Mouse (Mus musculus) liver, embryonic 11.5 days (tissue): ENCODE measurements around the gene Plekhf1. TPM values are rescaled to one million over a fixed set of nuclear protein-coding genes. Genes with fewer than 3 reads are reported as not detected.

ENCODE experiments used
- ATAC-seq: fragments of 200-750 bp; cut with Nextera tagmentation; replicated peaks from 2 replicates; pipeline ENCODE4 v1.8.0; 2017; ENCODE audit warnings: moderate number of reproducible peaks, mild to moderate bottlenecking, moderate TSS enrichment, moderate library complexity; ENCODE audit not compliant: low FRiP score
- DNase-seq: peaks from one replicate; pipeline ENCODE4 v3.0.0-alpha.2; 2017; ENCODE audit warnings: low spot score
- H3K27ac ChIP-seq: fragments of 300-500 bp; sonication (generic); 2 replicates; pipeline ENCODE4 v1.5.1; 2014; ENCODE audit warnings: mild to moderate bottlenecking, low read depth, low read length, control low read depth
- H3K27me3 ChIP-seq: fragments of 300-500 bp; sonication (generic); replicated peaks from 2 replicates; pipeline ENCODE4 v1.6.1; 2014; ENCODE audit warnings: low read length, mixed read lengths; ENCODE audit not compliant: control insufficient read depth, insufficient read depth
- H3K36me3 ChIP-seq: fragments of 300-500 bp; sonication (generic); 2 replicates; pipeline ENCODE4 v1.6.1; 2014; ENCODE audit warnings: mild to moderate bottlenecking, low read length, moderate library complexity, mixed read lengths; ENCODE audit not compliant: control insufficient read depth, insufficient read depth
- H3K4me1 ChIP-seq: fragments of 300-500 bp; sonication (generic); replicated peaks from 2 replicates; pipeline ENCODE4 v1.6.1; 2014; ENCODE audit warnings: low read length, mixed read lengths; ENCODE audit not compliant: control insufficient read depth, insufficient read depth
- H3K4me2 ChIP-seq: fragments of 300-500 bp; sonication (generic); 2 replicates; pipeline ENCODE4 v1.6.1; 2014; ENCODE audit warnings: mild to moderate bottlenecking, control low read depth, moderate library complexity
- H3K4me3 ChIP-seq: fragments of 300-500 bp; sonication (generic); 2 replicates; pipeline ENCODE4 v1.5.1; 2014; ENCODE audit warnings: low read depth, low read length, control low read depth
- H3K9ac ChIP-seq: fragments of 300-500 bp; sonication (generic); 2 replicates; pipeline ENCODE4 v1.6.1; 2014; ENCODE audit warnings: low read depth, low read length, control low read depth
- H3K9me3 ChIP-seq: fragments of 300-500 bp; sonication (generic); 2 replicates; pipeline ENCODE4 v1.6.1; 2016; ENCODE audit warnings: low read length, inconsistent platforms, mixed read lengths; ENCODE audit not compliant: control insufficient read depth
- WGBS: fragments of 180-500 bp; shearing (Covaris S2); extraction: QIAGEN DNeasy Blood & Tissue Kit; methylation state at CpG from one replicate; pipeline ENCODE4 v1.1.7; 2014; 5-methylcytosine and 5-hydroxymethylcytosine counted together
- polyA plus RNA-seq: library from polyadenylated mRNA; unstranded; fragments of >200 nt; fragmentation: Nextera tagmentation; extraction: Ambion mirVana; gene quantifications from 2 replicates; pipeline ENCODE4 v1.2.1, GENCODE M21; 2014

Gene Plekhf1
- polyA plus RNA-seq, 1 experiment from 2014 or later, result 0.67 TPM

DNA sequence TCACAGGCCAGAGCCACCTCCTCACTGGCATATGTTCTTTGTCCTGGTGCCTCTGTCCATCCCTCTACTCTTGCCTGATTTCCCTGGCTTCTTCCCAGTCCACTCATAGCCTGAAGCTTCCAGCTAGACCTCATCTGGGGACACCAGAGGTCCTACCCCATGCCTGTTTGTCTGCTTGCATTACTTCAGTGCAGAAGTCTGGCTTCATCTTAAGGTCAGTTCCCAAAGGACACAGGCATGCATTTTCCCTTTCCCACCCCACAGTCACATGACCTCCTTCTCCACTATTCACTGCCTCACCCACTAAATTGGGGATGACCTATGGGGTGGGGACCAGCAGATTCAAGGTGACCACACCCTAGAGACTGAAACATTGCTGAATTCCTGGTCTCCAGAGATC, 25.6 kb upstream of the Plekhf1 start:
- no peak overlapping the region for H3K4me2 ChIP-seq
- ATAC-seq (no peak), DNase-seq (no peak)
- no peaks in the 10 kb centered on the region for H3K27me3 ChIP-seq
- H3K36me3 ChIP-seq, result no peaks in the 10 kb centered on the region
- no peaks in the 10 kb centered on the region for H3K4me1 ChIP-seq
- no peak overlapping the region for H3K27ac ChIP-seq
- H3K9me3 ChIP-seq, result no peaks in the 10 kb centered on the region
- H3K4me3 ChIP-seq, result no peak overlapping the region
- H3K9ac ChIP-seq, result no peak overlapping the region

DNA sequence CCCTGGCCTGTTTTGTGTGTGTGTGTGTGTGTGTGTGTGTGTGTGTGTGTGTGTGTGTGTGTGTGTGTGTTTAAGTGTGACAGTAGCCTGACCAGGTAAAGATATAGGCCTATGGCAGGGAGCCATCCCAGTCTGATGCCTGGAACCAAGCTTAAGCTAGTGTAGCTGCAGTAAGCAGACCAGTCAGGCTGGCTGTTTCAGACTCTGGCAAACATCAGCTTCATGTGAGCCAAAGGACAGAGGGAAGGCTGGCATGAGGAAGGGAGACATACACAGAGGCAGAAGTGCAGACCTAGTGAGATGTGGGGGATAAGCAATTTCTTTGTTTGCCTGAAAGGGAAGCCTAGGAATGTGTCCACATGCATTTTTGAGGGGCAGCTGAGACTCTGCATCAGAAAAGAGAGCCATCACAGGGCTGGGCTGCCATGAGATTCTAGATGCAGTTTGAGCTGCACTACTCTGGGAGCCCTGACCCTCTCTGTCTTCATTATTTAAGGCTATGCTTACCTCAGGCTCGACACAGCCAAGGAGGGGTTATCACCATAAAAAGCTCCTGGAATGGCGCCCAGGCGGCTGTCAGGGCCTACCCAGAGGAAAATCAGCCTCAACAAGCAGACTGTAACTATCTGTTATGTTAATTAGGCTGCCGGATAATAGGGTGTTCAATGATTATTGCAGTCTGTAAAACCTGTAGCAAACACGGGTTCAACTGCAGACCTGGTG, 23.8 kb upstream of the Plekhf1 start:
- 52% methylated on average over 5 of the region's 5 CpGs for WGBS
- no peaks in the 10 kb centered on the region for H3K27me3 ChIP-seq
- no peak overlapping the region for H3K9ac ChIP-seq
- no peaks in the 10 kb centered on the region for H3K9me3 ChIP-seq
- H3K4me2 ChIP-seq, result no peak overlapping the region
- H3K4me1 ChIP-seq, result no peaks in the 10 kb centered on the region
- no peak for DNase-seq
- no peaks in the 10 kb centered on the region for H3K36me3 ChIP-seq
- ATAC-seq, result no peak
- no peak overlapping the region for H3K4me3 ChIP-seq
- no peak overlapping the region for H3K27ac ChIP-seq

DNA sequence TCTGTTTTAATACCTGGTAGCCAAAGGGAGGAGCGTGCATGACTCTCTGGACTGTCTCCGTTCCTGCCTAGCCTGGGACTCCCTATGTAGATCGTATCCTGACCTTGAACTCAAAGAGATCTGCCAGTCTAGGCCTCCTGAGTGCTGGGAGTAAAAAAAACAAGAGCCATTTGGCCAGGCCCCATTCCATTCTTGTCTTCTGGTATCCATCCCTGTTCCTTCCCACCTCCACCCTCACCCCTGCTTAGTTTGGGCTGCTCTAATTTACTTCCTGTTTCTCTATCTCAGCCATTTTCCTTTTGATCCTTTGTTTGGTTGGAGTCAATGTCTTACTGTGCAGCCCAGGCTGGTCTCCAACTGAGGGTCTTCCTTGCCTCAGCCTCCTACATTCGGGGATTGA, 14.6 kb upstream of the Plekhf1 start:
- DNase-seq, result no peak
- no peak overlapping the region for H3K27ac ChIP-seq
- H3K27me3 ChIP-seq, result no peaks in the 10 kb centered on the region
- H3K4me1 ChIP-seq, result no peaks in the 10 kb centered on the region
- H3K4me2 ChIP-seq, result no peak overlapping the region
- H3K9ac ChIP-seq, result no peak overlapping the region
- 76% methylated on average over 4 of the region's 4 CpGs for WGBS
- no peaks in the 10 kb centered on the region for H3K9me3 ChIP-seq
- H3K36me3 ChIP-seq, result no peaks in the 10 kb centered on the region
- no peak overlapping the region for H3K4me3 ChIP-seq
- ATAC-seq, result no peak

DNA sequence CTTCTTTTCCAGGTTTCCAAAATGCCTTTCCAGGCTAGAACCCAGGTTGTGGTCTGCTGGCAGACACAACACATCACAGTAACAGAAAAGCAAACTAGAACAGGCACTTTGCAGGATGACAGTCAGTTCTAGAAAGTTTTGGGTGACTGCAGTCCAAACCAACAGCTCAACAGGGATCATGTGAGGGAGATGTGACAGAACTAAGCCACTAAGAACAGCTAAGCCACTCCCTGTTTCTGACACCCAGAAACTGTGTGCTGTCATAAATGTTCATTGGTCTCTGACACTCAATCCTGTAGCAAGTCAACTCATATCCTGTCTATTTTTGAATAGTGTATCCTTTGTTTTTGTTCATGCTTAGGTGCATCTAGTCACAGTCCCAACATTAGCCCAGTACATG, 9.3 kb upstream of the Plekhf1 start:
- no peaks in the 10 kb centered on the region for H3K4me1 ChIP-seq
- no peaks in the 10 kb centered on the region for H3K36me3 ChIP-seq
- no peaks in the 10 kb centered on the region; the same call in 1 of the 2 replicates for H3K27me3 ChIP-seq
- no peak overlapping the region for H3K9ac ChIP-seq
- H3K9me3 ChIP-seq, result no peaks in the 10 kb centered on the region
- H3K4me2 ChIP-seq, result no peak overlapping the region
- DNase-seq (no peak), ATAC-seq (no peak)
- no peak overlapping the region for H3K4me3 ChIP-seq
- no peak overlapping the region for H3K27ac ChIP-seq

DNA sequence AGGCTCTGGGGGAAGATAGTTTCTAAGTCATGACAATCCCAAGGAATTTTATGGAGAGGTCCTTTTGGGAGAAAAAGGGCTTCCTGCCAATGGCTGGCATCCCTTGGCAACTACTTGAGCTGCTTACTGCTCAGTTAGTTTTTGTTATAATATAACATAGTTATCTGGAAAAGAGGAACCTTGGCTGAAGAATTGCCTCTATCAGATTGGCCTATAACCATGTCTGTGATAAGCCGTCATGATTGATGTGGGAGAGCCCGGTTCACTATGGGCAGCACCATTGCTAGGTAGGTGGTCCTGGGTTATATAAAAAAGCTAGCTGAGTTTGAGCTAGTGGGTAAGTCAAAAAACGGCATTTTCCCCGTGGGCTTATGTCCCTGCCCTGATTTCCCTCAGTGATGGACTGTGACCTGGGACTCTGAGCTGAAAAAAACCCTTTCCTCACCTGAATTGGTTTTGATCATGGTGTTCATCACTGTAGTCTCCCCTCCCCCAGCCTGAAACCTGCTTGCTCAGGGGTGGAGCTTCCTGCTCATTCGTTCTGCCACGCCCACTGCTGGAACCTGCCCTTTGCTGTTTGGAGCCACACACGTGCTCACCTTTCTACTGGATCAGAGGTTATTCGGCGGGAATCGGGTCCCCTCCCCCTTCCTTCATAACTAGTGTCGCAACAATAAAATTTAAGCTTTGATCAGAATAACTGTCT, 8.7 kb upstream of the Plekhf1 start:
- Histone ChIP-seq H3K27me3 (no peaks in the 10 kb centered on the region; the same call in 1 of the 2 replicates), H3K27ac (no peak overlapping the region), H3K4me3 (no peak overlapping the region), H3K4me1 (no peaks in the 10 kb centered on the region), H3K36me3 (no peaks in the 10 kb centered on the region), H3K4me2 (no peak overlapping the region), H3K9me3 (no peaks in the 10 kb centered on the region), H3K9ac (no peak overlapping the region)
- ATAC-seq (no peak), DNase-seq (no peak)
- 43% methylated on average over 11 of the region's 11 CpGs for WGBS

DNA sequence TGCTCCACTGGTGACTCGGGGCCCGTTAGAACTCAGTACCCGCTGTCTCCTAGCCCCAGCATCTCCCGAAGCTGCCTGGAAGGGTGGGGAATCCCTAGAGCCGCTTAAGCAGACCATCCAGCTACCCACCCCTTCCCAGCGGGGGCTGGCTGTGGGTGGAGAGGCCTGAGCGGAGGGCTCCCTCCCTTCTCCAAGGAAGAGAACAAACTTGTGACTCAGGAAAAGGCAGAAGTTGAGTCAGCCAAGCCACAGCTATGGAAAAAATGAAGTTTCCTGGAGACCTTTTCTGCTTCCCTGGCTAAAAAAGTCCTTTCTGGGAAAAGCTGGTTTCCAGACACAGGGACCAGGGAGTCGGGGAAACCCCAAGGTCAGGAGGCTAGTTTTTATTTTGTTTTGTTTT, 2.5 kb upstream of the Plekhf1 start:
- ATAC-seq (no peak), DNase-seq (no peak)
- H3K27me3 ChIP-seq, result peaks cover 9% of the 10 kb centered on the region; the same call in 1 of the 2 replicates
- no peaks in the 10 kb centered on the region for H3K36me3 ChIP-seq
- H3K9ac ChIP-seq, result no peak overlapping the region
- no peaks in the 10 kb centered on the region; the same call in none of the 2 replicates for H3K4me1 ChIP-seq
- H3K27ac ChIP-seq, result no peak overlapping the region
- H3K4me3 ChIP-seq, result no peak overlapping the region
- H3K4me2 ChIP-seq, result no peak overlapping the region
- H3K9me3 ChIP-seq, result no peaks in the 10 kb centered on the region
- 23% methylated on average over 8 of the region's 8 CpGs for WGBS

DNA sequence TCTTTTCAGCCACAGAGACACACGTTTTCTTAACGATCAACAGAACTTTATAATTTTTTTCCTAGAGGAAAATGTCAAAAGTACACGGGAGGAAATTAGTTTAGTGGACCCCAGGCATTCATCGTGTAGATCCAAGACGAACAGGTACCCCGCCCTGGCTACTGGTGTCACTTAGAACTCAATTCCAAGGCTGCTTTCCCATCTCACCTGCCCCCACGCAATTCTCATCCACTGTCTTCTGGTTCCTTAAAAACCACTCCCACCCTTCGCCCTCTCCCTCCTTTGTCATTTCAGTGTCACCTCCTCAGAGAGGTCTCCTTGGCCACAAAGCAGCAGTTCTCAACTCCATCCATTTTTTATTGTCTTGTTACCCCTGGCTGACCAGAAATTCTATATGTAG, 513 bp upstream of the Plekhf1 start:
- H3K9ac ChIP-seq, result peak overlapping the region; percentile 69
- WGBS, result 27% methylated on average over 8 of the region's 8 CpGs
- no peaks in the 10 kb centered on the region for H3K36me3 ChIP-seq
- DNase-seq (no peak), ATAC-seq (no peak)
- H3K9me3 ChIP-seq, result no peaks in the 10 kb centered on the region
- H3K4me2 ChIP-seq, result peak overlapping the region; percentile 96
- H3K27ac ChIP-seq, result no peak overlapping the region
- H3K27me3 ChIP-seq, result peaks cover 9% of the 10 kb centered on the region; the same call in 1 of the 2 replicates
- H3K4me3 ChIP-seq, result peak overlapping the region; percentile 69
- H3K4me1 ChIP-seq, result no peaks in the 10 kb centered on the region; the same call in none of the 2 replicates

DNA sequence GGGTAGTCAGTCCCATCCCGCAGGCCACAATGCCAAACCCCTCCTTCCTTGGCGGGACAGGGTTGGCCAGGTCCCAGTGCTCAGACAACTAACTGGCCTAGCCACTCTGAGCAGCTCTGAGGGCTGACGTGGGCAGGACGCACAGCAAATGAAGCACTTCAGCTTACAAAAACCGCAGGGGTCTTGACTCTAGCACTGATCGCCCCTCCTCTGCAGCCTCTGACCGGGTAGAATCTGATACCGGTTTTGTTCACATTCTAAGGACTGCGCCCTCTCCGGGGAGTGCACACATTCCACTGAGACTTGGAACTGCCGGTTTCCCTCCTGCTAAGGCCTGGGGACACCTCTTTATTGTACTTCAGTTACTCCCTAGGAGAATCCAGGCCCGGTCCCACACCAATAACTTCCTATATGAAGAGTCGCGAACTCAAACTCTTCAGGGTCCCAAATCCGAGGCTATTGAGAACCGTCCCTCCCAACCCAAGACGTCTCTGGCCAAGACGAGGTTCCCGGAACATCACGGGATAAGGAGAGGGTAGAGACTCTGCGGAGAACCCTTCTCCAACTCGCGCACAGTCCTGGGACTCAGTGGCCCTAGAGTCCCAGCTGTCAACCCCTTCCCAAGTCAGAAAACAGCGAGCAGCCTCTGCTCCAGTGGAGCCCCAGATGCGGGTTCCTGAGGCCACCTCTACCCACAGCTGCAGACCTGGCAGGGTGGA, 476 bp downstream of the Plekhf1 start:
- Histone ChIP-seq H3K36me3 (no peaks in the 10 kb centered on the region), H3K27me3 (peaks cover 9% of the 10 kb centered on the region; the same call in 1 of the 2 replicates), H3K4me1 (no peaks in the 10 kb centered on the region; the same call in none of the 2 replicates), H3K9ac (peak overlapping the region; percentile 69), H3K9me3 (no peaks in the 10 kb centered on the region), H3K4me3 (peak overlapping the region; percentile 69), H3K4me2 (peak overlapping the region; percentile 96), H3K27ac (peak overlapping the region; percentile 32; the same call in 1 of the 2 replicates)
- WGBS, result under 1% methylated on average over 25 of the region's 25 CpGs
- ATAC-seq (peak; percentile 38), DNase-seq (peak; percentile 56)
